Mouse (Mus musculus): Measurements from ENCODE around the gene Fastkd1.
A peak's percentile ranks its signal among the peaks of the same experiment; 100 is the strongest.
"Not testable (repeated sequence)": the region's sequence is repeated elsewhere in the genome, so short reads cannot be mapped to it uniquely, and the experiment has no call there.

Gene Fastkd1

DNA sequence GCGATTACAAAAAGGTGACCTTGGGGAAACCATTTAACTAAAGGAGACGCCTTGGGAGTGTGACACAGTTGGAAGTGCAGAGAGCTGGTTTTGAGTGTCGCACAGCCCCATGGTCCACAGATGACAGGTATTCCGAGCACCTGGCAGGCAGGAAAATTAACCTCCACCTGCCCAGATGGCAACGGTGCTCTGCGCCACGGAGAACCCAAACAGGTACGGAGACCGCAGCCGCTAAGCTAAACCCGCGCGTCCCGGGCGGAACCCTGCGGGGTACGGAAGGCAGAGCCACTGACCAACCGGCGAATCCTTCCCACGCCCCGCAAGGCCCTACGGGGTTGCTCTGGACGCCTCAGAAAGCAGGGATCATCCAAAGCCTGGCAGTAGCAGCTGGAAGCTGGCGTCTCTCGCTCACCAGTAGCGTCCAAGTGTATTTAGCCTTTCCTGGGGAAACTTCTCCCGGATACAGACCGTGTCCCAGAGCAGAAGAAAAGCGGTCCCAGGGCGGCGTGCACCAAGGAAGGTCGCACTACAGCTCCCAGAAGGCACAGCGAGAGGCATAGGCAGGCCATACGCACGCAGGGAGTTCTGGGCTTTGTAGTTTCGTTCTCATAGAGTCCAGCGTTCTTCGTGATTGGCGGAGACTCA is at the start of gene Fastkd1:
Fastkd1 (minus strand) TSS at position 536 of the 645 bp plus-strand sequence.
- DNase-seq: peak; percentile 82

DNA sequence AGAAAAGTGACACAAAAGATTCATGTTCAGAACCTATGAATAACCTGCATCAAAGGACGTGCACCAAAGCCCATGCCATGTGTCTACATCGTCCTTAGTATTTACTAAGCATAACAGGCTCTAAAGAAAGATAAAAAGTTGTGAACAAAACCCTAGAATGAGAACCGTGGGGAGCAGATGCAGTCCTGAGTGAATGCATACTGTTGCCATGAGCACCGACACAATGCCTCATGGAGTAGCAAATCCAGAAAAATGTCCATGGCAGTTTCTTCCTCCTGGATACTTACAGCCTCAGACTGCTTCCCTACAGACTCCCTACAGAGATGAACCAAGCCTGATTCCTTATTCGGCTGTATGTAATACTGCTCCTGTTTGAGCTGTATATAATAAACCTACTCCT is 47.7 kb upstream of the Fastkd1 start:
- no peak for DNase-seq

DNA sequence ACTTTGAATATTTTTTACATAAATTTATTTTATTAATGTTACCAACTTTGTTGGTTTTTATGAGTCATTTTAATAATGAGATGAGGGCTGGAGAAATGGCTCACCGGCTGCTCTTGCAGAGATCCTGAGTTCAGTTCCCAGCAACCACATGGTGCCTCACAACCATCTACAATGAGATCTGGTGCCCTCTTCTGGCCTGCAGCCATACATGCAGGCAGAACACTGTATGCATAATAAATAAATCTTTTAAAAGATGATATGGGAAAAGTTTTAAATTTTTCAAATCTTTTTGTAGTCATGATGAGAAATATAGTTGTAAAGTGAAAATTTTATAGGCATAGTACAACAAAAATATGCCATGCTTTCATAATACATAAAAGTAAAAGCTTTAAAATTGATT is 31.8 kb upstream of the Fastkd1 start:
- DNase-seq: peak; percentile 18

GRCm38 (mm10) chr2:69723519-69723825 is 10.2 kb upstream of the Fastkd1 start:
- no peak for DNase-seq

DNA sequence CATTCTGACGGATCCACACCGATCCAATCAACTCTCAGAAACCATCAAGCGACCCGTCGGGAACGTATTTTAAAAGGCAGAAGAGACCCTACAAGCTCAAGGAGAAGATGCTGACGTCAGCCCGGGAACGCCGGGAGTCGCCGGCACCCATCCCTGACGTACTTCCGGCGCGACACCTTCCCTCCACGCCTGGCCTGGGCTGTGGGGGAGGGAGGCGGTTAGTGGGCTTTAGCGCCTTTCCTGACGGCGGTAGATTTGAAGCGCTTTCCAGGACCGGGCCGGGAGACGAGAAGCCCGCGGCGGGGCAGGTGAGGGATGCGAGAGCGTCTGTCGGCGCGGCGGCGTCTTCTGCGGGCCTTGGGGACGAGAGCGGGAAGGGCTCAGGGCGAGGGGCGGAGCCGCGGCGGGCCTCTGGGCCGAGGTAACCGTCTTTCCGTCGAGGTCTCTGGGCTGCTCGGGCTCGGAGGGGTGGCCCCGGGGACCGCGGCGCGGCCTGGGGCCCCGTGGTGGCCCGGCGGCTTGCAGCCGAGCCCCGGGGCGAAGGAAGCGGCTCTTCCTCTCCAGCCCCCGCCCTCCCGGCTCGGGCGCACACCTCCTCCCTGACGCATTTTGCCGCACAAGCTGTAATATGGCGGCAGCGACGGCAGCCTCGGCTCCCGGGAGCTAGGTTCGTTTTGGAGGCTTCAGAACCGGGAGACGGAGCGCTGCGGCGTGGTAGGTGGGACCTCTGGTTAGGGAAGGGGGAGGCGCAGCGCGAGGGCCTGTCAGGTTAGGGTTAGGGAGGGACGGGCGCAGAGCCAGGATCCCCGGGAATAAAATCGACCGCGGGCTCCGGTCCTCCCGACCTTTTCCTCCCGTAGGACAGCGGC is 9.6 kb upstream of the Fastkd1 start:
- DNase-seq: peak; percentile 94

DNA sequence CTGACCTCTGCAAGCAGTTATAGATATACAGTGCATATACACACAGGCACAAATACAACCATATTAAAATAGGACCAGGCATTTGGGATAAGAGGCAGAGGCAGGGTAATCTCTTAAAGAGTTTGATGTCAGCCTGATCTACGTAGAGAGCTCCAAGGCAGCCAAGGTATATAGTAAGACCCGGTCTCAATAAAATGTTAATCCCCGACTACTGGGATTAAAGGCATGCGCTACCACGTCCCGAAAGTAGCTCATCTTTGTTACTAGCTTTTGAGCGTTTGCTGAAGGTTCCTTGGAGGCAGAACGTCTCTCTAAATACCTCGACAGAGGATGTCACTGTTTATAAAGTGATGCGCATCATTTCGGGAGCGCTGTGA is 8.9 kb upstream of the Fastkd1 start, which contains the start of gene Ppig:
Ppig (plus strand) TSS at position 273 of the 377 bp plus-strand sequence.
- DNase-seq: no peak

- DNase-seq: no peak
Observed at GRCm38 (mm10) chr2:69719121-69719520, 5.8 kb upstream of the Fastkd1 start.

GRCm38 (mm10) chr2:69716483-69716882 is 3.2 kb upstream of the Fastkd1 start:
- no peak for DNase-seq

- DNase-seq: no peak
Observed at GRCm38 (mm10) chr2:69714126-69714525, 810 bp upstream of the Fastkd1 start.

DNA sequence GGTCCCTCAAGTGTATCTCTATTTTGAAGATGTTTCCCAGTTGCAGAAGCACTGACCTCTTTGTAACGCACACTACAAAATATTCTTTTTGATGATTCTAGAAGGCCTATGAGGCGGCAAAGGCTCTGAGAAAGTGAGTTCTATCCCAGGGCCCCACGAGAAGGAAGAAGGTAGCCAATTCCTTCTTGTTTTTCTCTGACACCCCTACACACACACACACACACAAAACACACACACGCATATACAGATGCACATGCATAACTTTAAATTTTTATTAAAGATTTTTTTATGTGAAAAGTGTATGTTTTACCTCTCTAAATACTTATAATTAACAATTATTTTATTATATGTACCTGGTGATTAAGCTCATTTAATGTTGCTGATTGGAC is 304 bp upstream of the Fastkd1 start:
- no peak for DNase-seq

DNA sequence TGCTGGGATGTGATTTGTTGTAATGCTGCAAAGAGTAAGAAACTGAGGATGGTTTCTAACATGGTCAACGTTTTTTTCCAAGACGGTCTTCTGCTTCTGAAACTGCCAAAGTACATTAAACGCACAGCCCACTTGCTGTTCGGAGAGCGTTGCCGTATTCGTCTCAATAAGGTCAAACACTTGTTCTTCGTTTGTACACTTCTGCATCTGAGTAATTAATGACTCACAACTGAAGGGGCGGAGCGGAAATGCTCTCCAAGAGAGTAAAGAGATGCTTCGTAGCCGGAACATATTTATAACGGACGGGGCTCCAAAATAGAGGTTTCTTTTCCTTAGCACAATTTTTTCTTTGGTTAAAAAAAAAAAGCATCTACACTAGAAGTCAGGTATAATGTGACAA is 1.1 kb downstream of the Fastkd1 start:
- DNase-seq: no peak

DNA sequence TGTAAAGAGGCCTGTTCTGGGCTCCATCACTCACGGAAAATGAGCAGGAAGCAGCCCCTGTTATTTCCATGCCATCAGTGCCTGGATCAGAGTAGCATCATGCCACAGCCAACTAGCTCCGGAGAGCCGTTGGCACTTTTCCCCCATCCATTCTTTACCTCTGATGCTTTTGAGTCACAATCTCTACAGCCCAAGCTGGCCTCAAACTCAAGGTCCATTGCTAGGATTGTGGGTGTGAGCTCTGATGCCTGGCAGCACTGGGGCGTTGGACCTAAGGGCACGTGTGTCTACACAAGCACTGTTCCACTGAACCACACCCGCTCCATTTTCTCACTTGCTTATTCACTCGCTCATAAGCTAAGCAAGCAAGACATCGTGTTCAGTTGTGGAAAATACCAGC is 12.9 kb downstream of the Fastkd1 start:
- DNase-seq: no peak

- no peak for DNase-seq
Observed at GRCm38 (mm10) chr2:69693501-69693900, 19.8 kb downstream of the Fastkd1 start.

DNA sequence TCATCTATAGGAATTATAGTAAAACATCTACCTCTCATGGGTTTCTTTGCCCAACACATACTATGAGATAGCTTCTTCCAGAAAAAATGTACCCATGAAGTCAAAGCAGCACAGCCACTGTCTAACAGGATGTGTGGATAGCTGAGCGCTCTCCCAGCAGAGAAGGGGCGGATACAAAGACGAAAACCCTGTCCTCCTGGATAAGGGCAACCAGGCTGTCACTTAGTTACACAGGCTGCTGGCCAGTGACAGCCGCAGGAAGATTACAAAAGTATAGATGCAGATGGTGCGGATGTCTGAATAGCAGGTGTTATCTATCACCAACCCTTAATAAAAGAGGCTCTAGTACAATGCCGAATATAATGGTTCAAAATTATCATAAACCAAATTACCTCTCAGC is 22.5 kb downstream of the Fastkd1 start:
- DNase-seq: no peak

DNA sequence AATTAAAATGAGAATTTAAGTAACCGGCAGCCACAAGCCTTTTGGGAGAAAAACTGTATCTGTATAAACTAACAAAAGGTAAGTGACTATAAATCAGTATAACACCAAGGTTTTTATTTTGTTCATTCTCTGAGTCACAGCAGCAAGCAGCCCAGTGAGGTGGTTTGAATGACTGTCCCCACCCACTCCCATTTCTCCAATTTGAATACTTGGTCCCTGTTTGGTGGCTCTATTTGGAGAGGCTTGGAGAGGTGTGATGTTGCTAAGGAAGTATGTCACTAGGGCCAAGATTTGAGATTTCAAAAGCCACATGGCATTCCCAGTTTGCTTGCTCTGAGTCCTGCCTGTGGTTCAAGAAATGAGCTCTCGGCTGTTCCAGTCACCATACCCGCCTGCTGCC is 23.1 kb downstream of the Fastkd1 start:
- DNase-seq: no peak

- no peak for DNase-seq
Observed at GRCm38 (mm10) chr2:69684488-69684887, 28.8 kb downstream of the Fastkd1 start.

GRCm38 (mm10) chr2:69683036-69683805 is 30.1 kb downstream of the Fastkd1 start:
- DNase-seq: no peak

GRCm38 (mm10) chr2:69681931-69682330 is 31.4 kb downstream of the Fastkd1 start:
- no peak for DNase-seq

GRCm38 (mm10) chr2:69679990-69680389 is 33.3 kb downstream of the Fastkd1 start:
- DNase-seq: peak; percentile 63

GRCm38 (mm10) chr2:69677215-69677614 is 36.1 kb downstream of the Fastkd1 start:
- DNase-seq: not testable (repeated sequence)

GRCm38 (mm10) chr2:69676713-69677112 is 36.6 kb downstream of the Fastkd1 start:
- DNase-seq: peak; percentile 25

DNA sequence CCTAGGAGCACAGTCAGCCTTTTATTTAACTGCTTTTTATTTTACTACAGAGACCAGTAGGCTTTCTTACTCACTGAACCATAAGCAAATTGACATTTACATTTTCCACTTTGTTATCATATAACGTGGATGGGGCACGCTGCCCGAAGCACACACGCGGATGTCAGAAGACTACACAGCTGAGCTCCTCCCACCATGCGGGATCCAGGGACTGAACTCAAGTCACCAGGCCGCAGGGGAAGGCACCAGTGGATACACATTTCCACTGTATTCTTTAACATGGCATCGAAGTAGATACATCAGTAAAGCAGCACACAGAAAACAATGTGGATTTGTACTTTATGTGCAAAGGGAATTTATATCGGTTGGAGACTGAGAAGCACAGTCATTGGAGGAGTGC is 38.0 kb downstream of the Fastkd1 start:
- DNase-seq: no peak

DNA sequence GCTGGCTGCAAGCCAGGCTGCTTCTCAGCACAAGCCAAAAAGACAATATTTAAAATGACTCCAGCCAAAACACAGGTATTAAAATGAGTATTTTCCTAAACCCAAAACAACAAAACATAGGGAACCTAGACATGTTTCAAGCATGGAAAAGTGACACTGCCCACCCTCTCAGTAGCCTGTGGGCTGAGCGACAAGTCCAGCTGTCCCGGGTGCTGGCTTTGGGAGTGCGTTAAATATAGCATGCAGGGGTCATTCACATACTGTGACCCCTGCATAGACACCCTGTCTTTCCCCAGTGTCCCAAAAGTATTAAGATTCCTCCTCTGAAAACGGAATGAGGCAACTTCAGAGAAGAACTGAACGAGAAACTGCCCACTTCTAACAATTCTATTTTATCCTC is 39.6 kb downstream of the Fastkd1 start:
- DNase-seq: no peak

GRCm38 (mm10) chr2:69669853-69670252 is 43.5 kb downstream of the Fastkd1 start, which contains the start of gene Klhl41:
Klhl41 (plus strand) TSS chr2:69670120.
- no peak for DNase-seq

Data from thymus, postnatal 4 days (tissue).